Mouse (Mus musculus) heart, postnatal 0 days (tissue): ENCODE data around the gene Urm1.

Experiments used
- CTCF ChIP-seq: IDR thresholded peaks from 2 replicates; pipeline ENCODE4 v1.5.1; 2016; ENCODE audit warnings: antibody characterized with exemption, control low read depth, low read depth
- EP300 ChIP-seq: IDR thresholded peaks from 2 replicates; pipeline ENCODE4 v1.6.1; 2016; ENCODE audit warnings: antibody characterized with exemption, low read depth

GRCm38 (mm10) chr2:29852957-29853485 lies 33.1 kb downstream of the Urm1 start:
- TF ChIP-seq EP300: no peak
- no peak for TF ChIP-seq CTCF
